Mouse (Mus musculus) neural tube, embryonic 15.5 days (tissue): ENCODE results near the gene Scn4a. TPM values are rescaled to one million over a fixed set of nuclear protein-coding genes. Genes with fewer than 3 reads are reported as not detected.

ENCODE experiments used
- ATAC-seq: fragments of 200-750 bp; cut with Nextera tagmentation; 2 replicates; pipeline ENCODE4 v1.8.0; 2017; ENCODE audit warnings: mild to moderate bottlenecking, moderate TSS enrichment, moderate library complexity; ENCODE audit not compliant: low FRiP score
- H3K27ac ChIP-seq: fragments of 300-500 bp; sonication (generic); replicated peaks from 2 replicates; pipeline ENCODE4 v1.5.1; 2015; ENCODE audit warnings: mild to moderate bottlenecking, inconsistent platforms
- H3K27me3 ChIP-seq: fragments of 300-500 bp; sonication (generic); replicated peaks from 2 replicates; pipeline ENCODE4 v1.6.1; 2015; ENCODE audit warnings: inconsistent platforms
- H3K36me3 ChIP-seq: fragments of 300-500 bp; sonication (generic); 2 replicates; pipeline ENCODE4 v1.6.1; 2015; ENCODE audit warnings: inconsistent platforms
- H3K4me1 ChIP-seq: fragments of 300-500 bp; sonication (generic); 2 replicates; pipeline ENCODE4 v1.6.1; 2015; ENCODE audit warnings: inconsistent platforms
- H3K4me2 ChIP-seq: fragments of 300-500 bp; sonication (generic); 2 replicates; pipeline ENCODE4 v1.6.1; 2015; ENCODE audit warnings: inconsistent platforms, mild to moderate bottlenecking, moderate library complexity
- H3K4me3 ChIP-seq: fragments of 300-500 bp; sonication (generic); replicated peaks from 2 replicates; pipeline ENCODE4 v1.5.1; 2015; ENCODE audit warnings: mild to moderate bottlenecking, inconsistent platforms
- H3K9ac ChIP-seq: fragments of 300-500 bp; sonication (generic); replicated peaks from 2 replicates; pipeline ENCODE4 v1.6.1; 2015; ENCODE audit warnings: mild to moderate bottlenecking, inconsistent platforms
- H3K9me3 ChIP-seq: fragments of 300-500 bp; sonication (generic); replicated peaks from 2 replicates; pipeline ENCODE4 v1.6.1; 2016; ENCODE audit warnings: inconsistent platforms
- WGBS: fragments of 180-500 bp; shearing (Covaris S2); methylation state at CpG from one replicate; pipeline ENCODE4 v1.1.7; 2015; ENCODE audit warnings: mixed read lengths; 5-methylcytosine and 5-hydroxymethylcytosine counted together
- polyA plus RNA-seq: library from polyadenylated mRNA; unstranded; fragments of >200 nt; fragmentation: Nextera tagmentation; extraction: Ambion mirVana; gene quantifications from 2 replicates; pipeline ENCODE4 v1.2.1, GENCODE M21; 2015

The Scn4a gene
- polyA plus RNA-seq, 1 experiment from 2014 or later = 0.18 TPM

DNA sequence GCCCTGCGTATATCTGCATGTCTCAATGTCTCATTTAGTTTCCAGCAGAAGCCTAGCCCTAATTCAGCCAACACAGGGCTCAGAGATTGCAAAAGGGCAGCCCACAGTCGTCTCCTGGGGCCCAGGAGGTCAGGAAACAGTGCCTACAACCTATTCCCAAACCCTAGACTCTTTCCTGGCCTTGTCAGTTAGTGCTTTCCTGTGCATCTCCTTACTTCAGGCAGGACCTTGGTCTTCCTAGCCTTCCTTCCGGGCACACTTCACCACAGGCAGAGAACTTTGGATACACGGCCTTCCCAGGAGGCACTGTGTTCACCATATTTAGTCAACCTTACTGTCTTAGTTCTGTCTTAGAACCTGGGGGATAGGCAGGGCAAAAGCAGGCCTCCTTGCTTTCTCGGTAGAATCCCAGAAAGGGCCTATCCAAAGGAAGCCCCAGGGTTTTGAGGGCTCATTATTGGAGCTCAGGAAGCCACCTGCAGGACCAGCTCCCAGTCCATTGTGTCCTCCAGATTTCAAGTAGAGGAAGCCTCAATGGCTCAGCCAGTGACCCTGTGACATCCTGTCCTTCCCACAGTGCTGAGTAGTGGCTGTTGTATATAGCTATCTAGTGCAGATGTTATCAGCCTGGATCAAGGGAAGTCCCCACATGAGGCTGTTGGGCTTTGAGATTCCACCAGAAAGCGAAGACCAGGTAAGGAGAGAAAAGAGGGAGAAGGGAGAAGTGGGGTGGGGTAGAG lies 30.1 kb upstream of the Scn4a start:
- Histone ChIP-seq H3K27me3 (no peaks in the 10 kb centered on the region), H3K27ac (no peak overlapping the region), H3K9ac (no peak overlapping the region), H3K36me3 (no peaks in the 10 kb centered on the region), H3K4me2 (no peak overlapping the region), H3K9me3 (no peaks in the 10 kb centered on the region), H3K4me3 (no peak overlapping the region), H3K4me1 (no peaks in the 10 kb centered on the region)
- 83% methylated on average over 6 of the region's 6 CpGs for WGBS
- ATAC-seq = no peak

DNA sequence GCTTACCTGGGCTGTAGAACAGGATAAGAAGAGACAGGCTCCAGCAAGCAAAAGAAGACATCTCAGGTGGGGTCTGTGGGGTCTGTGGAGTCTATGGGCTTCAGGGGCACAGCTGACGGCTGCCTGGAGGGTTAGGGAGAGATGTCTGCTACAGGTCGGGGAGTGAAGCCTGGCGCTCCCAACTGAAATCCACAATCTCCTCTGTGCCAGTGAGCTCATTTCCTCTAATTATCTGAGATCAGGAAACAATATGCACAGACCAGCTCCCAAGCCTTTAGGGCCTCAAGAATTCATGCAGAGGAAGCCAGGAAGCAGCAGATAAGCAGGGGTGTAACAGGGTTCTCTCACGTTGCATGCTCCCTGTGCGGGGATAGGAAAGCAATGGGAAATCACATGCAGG lies 29.3 kb upstream of the Scn4a start:
- no peak for ATAC-seq
- no peaks in the 10 kb centered on the region for H3K27me3 ChIP-seq
- no peak overlapping the region for H3K4me3 ChIP-seq
- H3K36me3 ChIP-seq = no peaks in the 10 kb centered on the region
- H3K9ac ChIP-seq = no peak overlapping the region
- H3K9me3 ChIP-seq = no peaks in the 10 kb centered on the region
- no peak overlapping the region for H3K27ac ChIP-seq
- no peak overlapping the region for H3K4me2 ChIP-seq
- WGBS = 85% methylated on average over 5 of the region's 5 CpGs
- H3K4me1 ChIP-seq = no peaks in the 10 kb centered on the region

DNA sequence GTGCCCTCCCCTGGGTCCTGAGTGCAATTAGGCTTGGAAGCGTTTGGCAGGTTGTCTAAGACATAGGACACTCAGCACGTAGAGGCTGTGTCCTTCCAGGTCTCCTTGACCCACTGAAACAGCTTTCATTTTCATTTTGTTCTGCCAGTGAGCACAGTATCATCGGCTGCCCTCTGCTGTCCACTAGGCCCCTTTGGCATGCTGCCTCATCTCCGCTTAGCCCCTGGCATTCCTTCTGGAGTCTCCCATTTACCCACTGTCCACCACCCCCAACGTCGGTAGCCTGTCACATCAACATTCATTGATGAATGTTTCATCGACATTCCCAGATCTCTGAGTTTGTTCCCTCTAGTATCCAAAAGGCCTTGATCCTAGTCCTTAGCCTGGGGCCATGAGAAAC lies 28.8 kb upstream of the Scn4a start:
- no peak overlapping the region for H3K9ac ChIP-seq

DNA sequence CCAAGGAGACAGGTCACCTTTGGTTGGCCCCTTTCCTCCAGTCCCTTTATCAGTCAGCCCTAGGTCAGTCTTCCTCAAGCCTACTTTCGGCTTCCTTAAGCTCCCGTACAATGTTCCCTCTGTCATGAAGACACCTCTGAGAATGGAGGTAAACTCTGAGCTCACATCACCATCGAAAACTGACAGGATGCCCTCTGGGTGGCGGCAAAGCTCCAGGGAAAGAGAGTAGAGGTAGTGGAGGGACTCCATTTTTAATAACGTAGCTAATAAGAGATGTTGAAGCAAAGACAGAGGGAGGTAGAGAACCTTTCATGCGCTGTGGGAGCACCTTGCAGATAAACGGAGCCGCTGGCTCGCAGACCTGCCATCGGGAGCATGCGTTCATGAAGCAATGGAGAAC lies 27.9 kb upstream of the Scn4a start:
- 86% methylated on average over 11 of the region's 11 CpGs for WGBS

More for the DNA sequence above, 28.8 kb upstream of the Scn4a start:
- H3K27me3 ChIP-seq = no peaks in the 10 kb centered on the region
- WGBS = 80% methylated on average over 7 of the region's 7 CpGs
- no peaks in the 10 kb centered on the region for H3K36me3 ChIP-seq
- no peak overlapping the region for H3K4me2 ChIP-seq
- ATAC-seq = no peak
- H3K27ac ChIP-seq = no peak overlapping the region
- no peak overlapping the region for H3K4me3 ChIP-seq
- H3K4me1 ChIP-seq = no peaks in the 10 kb centered on the region
- H3K9me3 ChIP-seq = no peaks in the 10 kb centered on the region

DNA sequence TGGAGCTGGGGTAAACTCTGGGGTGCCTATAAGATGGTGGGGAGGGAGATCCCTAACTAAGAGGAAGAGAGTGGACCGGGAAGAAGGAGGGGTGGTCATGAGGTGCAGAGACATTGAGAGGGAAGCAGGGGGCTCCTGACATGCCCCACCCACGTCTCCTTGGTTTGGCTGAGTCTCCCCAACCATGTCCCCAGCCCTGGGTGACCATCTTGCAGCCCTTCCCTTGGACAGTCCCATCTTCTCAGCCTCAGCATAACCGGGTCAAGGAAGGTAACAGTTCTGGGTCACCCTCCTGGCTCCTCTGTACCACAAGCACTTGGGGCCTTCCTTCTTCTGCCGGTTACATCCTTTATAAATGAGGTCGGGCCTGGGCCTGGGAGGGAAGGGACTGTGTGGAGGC lies 21.9 kb upstream of the Scn4a start:
- Histone ChIP-seq H3K9ac (no peak overlapping the region), H3K9me3 (no peaks in the 10 kb centered on the region), H3K36me3 (no peaks in the 10 kb centered on the region), H3K27me3 (no peaks in the 10 kb centered on the region), H3K4me3 (no peak overlapping the region), H3K4me1 (no peaks in the 10 kb centered on the region), H3K27ac (no peak overlapping the region), H3K4me2 (no peak overlapping the region)
- 81% methylated on average over 5 of the region's 5 CpGs for WGBS
- no peak for ATAC-seq

More for the DNA sequence above, 27.9 kb upstream of the Scn4a start:
- no peak for ATAC-seq
- Histone ChIP-seq H3K4me2 (no peak overlapping the region), H3K4me3 (no peak overlapping the region), H3K4me1 (no peaks in the 10 kb centered on the region), H3K36me3 (no peaks in the 10 kb centered on the region), H3K9ac (no peak overlapping the region), H3K27ac (no peak overlapping the region), H3K9me3 (no peaks in the 10 kb centered on the region), H3K27me3 (no peaks in the 10 kb centered on the region)

DNA sequence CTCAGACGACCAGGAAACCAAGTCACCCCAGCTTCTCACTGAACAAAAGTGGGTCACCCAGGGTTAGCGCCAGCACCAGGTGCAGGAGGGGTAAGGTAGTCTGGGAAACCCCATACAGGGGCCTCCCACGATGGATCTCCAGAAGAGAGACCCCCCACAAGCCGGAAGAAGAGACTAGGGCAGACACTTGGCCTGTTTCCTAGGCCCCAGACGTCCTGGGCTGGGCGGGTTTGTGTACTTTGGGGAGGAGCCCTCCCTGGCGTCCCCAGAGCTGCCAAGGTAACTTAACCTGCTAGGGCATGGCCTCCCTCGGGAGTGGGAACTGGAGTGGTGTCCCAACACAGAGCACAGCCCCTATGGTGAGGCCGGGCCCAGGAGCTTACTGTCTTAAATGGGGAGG lies 21.5 kb upstream of the Scn4a start:
- no peaks in the 10 kb centered on the region for H3K27me3 ChIP-seq
- 63% methylated on average over 9 of the region's 9 CpGs for WGBS
- H3K9ac ChIP-seq = no peak overlapping the region
- no peak overlapping the region for H3K4me2 ChIP-seq
- H3K4me1 ChIP-seq = no peaks in the 10 kb centered on the region
- ATAC-seq = no peak
- no peak overlapping the region for H3K27ac ChIP-seq
- H3K36me3 ChIP-seq = no peaks in the 10 kb centered on the region
- no peak overlapping the region for H3K4me3 ChIP-seq
- no peaks in the 10 kb centered on the region for H3K9me3 ChIP-seq

DNA sequence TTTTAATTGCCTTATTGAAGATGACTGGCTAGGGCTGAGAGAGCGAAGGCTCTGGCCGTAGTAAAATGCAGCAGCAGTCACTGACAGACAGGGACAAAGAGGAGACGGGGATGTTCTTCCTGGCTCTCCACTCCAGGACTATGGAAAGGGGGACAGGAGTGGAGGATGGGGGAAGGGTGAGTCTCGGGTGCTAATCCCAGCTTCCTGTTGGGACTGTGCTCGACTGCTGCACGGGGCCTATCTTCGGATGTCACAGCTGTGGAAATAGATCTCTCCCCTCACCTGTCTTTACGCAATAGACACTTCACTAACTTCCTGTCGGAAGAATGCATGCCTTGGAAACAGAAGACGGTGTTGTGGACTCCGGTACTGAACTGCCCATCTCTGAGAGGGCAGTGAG lies 20.9 kb upstream of the Scn4a start:
- WGBS = 67% methylated on average over 11 of the region's 11 CpGs
- Histone ChIP-seq H3K4me2 (no peak overlapping the region), H3K36me3 (no peaks in the 10 kb centered on the region), H3K27me3 (no peaks in the 10 kb centered on the region), H3K9me3 (no peaks in the 10 kb centered on the region), H3K9ac (no peak overlapping the region), H3K27ac (no peak overlapping the region), H3K4me1 (no peaks in the 10 kb centered on the region), H3K4me3 (no peak overlapping the region)
- ATAC-seq = no peak

DNA sequence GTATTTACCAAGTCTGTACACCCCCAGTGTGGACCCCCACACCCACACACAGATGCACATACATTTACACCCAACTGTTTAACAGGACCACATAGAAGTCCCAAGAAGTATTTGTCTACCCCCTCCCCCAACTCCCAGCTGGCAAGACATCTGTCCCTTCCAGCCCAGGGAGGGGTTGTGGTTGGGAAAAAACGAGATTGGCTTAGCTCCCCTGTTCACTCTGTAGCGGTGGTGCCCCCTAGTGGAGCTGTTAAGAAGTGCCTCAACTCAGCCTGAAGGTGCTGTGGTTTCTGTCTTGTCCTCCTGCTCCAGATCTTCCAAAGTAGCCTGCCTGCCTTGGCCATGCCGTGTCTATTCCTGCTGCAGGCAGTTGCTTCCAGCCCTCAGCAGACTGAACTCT lies 13.2 kb upstream of the Scn4a start:
- Histone ChIP-seq H3K4me1 (peaks cover 5% of the 10 kb centered on the region; the same call in 1 of the 2 replicates), H3K4me3 (no peak overlapping the region), H3K4me2 (no peak overlapping the region), H3K36me3 (no peaks in the 10 kb centered on the region), H3K9ac (no peak overlapping the region), H3K27me3 (no peaks in the 10 kb centered on the region), H3K27ac (no peak overlapping the region), H3K9me3 (no peaks in the 10 kb centered on the region)
- WGBS = 22% methylated on average over 3 of the region's 3 CpGs
- no peak for ATAC-seq

DNA sequence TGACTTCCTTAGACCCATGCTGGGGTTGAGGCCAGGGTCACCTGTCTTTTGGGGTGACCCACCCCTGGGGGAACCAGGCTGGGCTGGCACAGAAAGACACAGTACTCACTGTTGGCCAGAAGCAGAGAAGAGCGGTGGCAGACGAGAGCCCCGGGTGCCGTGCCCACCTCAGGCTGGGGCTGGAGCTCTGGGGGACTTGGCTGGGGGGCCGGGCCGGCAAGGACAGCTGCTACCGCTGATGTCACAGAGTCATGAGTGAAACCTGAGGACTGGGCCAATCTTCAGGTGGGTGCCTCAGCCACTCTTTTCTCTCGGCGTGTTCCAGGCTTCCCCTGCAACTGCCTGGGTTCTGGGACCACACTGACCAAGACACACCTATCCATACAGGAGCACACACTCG lies 12.3 kb upstream of the Scn4a start, which contains the start of gene Prr29:
TSS of gene Prr29 (plus strand) at position 107 of the 400 bp plus-strand sequence.
- Histone ChIP-seq H3K27ac (no peak within 1 kb of the TSS), H3K4me1 (peaks cover 5% of the 10 kb centered on the region; the same call in 1 of the 2 replicates), H3K36me3 (no peaks in the 10 kb centered on the region), H3K4me3 (no peak within 1 kb of the TSS), H3K27me3 (no peaks in the 10 kb centered on the region), H3K4me2 (peak within 1 kb of the TSS; percentile 20), H3K9ac (no peak within 1 kb of the TSS), H3K9me3 (no peaks in the 10 kb centered on the region)
- 52% methylated on average over 10 of the region's 10 CpGs for WGBS
- ATAC-seq = no peak

DNA sequence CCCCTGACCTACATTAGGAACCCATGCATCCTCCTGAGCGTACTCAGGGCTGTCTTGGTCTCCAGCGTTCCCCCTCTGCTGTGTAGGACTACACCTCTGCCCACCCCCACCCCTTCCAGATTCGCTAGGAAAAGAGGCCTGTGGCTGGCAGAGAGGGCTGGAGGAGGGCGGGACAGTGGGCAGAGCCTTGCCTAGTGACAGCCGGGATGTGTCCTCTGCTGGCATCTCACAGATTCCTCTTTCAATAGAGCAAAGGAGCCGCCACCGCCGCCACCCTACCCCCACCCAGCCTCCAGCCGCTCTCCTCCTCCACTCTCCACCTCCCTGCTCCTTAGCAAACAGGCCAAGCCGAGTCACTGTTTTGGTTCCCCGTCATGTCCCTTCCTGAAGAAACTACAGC lies 11.6 kb upstream of the Scn4a start:
- H3K27me3 ChIP-seq = no peaks in the 10 kb centered on the region
- no peaks in the 10 kb centered on the region for H3K36me3 ChIP-seq
- peak overlapping the region; percentile 20 for H3K4me2 ChIP-seq
- 7% methylated on average over 11 of the region's 11 CpGs for WGBS
- H3K4me3 ChIP-seq = no peak overlapping the region
- no peak for ATAC-seq
- H3K27ac ChIP-seq = no peak overlapping the region
- H3K4me1 ChIP-seq = peaks cover 5% of the 10 kb centered on the region; the same call in 1 of the 2 replicates
- no peaks in the 10 kb centered on the region for H3K9me3 ChIP-seq
- no peak overlapping the region for H3K9ac ChIP-seq

DNA sequence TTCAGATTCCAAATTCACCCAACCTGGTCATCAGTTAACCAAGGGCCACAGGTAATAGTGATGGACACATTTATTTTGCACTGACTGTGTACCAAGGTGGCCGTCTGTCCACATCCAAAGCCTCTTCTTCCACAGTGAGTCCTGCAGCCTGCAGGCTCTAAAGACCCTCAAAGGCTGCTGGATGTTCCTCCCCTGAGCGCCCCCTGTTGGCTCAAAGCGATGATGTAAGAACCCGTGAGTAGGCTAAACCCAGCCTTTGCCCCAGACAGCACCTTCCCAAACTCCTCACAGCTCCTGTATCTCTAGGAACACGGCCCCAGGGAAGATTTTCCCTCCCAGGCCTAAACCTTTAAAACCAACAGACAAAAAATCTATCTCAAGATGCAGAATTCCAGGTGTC lies 6.3 kb upstream of the Scn4a start:
- no peaks in the 10 kb centered on the region for H3K27me3 ChIP-seq
- H3K4me1 ChIP-seq = no peaks in the 10 kb centered on the region
- H3K27ac ChIP-seq = no peak overlapping the region
- no peak overlapping the region for H3K9ac ChIP-seq
- 26% methylated on average over 5 of the region's 5 CpGs for WGBS
- H3K4me3 ChIP-seq = no peak overlapping the region
- no peak overlapping the region for H3K4me2 ChIP-seq
- H3K36me3 ChIP-seq = no peaks in the 10 kb centered on the region
- no peak for ATAC-seq
- no peaks in the 10 kb centered on the region for H3K9me3 ChIP-seq

DNA sequence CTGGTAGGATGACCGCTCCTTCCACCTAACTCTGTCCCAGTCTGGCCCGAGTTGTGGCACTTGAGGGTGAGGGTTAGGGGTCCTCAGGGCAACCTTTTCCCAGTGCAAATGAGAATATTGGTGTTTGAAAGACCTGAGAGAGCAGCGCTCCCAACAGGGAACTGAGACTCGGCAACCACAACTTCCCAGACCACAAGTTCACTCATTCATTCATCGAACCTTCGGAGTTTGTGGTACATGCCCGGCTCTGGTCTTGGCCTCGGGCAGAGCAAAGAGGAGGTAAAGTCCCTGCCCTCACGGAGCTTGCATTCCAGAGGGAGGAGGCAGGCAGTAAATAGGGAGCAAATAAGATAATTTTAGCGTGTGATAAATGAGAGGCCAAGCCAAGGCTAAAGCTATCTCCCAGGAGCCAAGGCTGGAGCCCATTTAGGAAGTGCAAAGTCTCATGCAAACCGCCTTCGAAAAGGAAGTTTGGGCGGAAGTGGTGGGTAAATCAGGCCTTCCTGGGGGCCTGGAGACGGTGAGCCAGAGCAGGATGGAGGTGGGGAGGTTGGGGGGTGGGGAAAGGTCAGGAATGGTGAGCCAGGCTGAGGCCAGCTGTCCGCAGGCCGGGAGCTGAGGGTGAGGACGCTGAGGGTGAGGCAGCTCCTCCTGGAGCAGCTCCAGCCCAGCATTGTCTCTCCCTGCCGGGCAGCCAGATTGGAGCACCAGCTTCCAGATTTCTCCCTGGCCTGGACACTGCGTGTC lies 2.5 kb upstream of the Scn4a start:
- no peak overlapping the region for H3K4me3 ChIP-seq
- H3K4me1 ChIP-seq = no peaks in the 10 kb centered on the region
- H3K36me3 ChIP-seq = no peaks in the 10 kb centered on the region
- WGBS = 73% methylated on average over 19 of the region's 19 CpGs
- no peak overlapping the region for H3K9ac ChIP-seq
- H3K9me3 ChIP-seq = no peaks in the 10 kb centered on the region
- no peak overlapping the region for H3K4me2 ChIP-seq
- no peaks in the 10 kb centered on the region for H3K27me3 ChIP-seq
- no peak overlapping the region for H3K27ac ChIP-seq
- no peak for ATAC-seq
